Mouse (Mus musculus) cerebellum, adult 8-10 months (tissue): ENCODE results near the gene Fam234a.
"Not testable (repeated sequence)": the region's sequence is repeated elsewhere in the genome, so short reads cannot be mapped to it uniquely, and the experiment has no call there.

Experiments used
- DNase-seq: peaks from one replicate; pipeline ENCODE4 v3.0.0; 2022

Fam234a gene

DNA sequence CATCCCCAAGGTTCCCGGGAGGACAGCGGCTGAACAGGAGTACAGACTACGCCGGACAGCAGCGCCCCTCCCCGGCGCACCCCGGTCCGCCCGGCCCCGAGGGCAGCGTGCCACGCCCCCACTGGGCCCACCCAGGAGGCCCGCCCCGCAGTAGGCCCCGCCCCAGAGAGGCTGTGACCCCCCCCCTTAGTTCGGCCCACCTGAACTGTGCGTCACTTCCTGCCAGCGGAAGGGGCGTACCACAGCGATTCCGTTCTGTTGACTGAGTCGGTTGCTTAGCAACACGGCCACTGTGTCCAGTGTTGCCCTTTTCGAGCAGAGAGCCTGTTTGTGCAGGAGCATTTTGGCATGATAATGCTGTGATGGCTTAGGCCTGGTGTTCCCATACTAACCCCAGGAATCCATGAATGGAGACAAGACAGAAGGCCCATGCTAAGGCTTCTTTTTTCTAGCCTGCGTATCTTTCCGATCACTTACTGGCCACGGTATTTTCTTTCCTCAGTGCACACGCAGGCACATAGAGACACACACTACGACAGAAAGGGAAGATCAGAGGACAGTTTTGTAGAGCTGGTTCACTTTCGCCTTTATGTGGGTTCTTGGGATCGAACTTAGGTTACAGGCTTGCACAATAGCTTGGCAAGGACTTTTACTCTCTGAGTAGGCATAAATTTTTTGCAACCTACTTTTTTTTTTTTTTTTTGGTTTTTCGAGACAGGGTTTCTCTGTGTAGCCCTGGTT is at the start of gene Fam234a:
TSS of gene Fam234a (minus strand) at position 142 of the 741 bp plus-strand sequence.
- peak; percentile 89 for DNase-seq

DNA sequence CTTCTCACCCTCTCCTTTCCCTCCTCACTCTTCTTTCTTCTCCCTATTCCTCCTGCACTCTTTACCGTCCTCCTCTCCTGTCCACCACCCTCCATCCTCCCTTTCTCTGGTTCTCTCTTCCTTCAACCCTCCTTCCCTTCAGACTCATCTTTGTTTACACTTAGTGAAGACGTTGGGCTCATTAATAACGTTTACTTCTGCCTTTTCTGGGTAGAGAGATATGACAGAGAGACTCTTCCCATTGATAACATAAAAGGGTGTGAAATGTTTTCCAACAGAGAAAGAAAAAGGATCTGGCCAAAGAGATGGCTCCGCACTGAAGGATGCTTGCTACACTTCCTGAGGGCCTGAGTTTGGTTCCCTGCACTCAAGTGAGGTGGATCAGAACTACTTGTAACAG is 45.4 kb upstream of the Fam234a start:
- DNase-seq: no peak

DNA sequence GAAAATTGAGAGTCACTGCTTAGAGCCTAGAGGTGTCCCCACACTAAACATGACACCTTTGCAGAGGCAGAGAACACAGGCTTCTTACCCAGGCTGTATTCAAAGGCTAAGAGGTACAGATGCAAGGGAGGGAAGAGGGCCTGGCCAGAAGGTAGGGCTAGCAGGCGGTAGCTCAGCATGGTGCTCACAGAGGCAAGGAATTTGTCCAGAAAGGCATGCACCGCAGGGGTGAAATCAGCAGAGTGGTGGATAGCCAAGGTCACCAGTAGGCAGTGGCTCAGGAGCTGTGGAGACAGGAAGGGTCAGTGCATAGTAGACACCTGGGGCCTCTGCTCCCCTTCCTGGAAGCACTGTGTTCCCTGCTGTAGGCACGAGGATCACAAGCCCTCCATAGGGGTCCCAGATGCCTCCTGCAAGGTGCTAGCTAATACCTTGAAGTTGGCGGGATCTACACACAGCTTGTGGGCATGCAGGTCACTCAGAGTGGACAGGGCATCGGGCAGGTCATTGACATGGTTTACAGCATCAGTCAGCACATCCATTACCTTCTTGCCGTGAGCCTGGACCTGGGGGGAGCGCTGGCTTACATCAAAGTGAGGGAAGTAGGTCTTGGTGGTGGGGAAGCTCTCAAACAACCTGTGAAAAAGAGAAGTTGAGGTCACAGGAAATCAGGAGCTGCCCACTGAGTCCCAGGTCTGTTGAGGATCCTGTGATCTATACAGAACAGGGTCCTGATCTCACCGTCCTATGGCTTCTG is 42.3 kb upstream of the Fam234a start:
- DNase-seq: no peak

DNA sequence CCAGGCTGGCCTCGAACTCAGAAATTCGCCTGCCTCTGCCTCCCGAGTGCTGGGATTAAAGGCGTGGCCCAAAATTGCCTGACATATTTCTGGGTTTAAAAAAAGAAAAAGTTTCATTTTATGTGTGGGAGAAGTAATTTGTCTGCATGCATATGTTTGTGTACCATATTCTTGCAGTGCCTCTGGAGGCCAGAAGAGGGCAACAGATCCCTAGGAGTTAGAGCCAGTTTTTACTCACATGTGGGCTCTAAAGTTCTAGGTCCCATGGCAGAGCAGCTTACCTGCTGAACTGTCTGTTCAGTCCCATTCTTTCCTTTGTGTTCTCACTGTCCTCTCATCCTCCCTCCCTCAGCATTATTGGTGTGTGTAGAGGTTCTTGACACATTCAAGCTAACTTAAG is 32.7 kb upstream of the Fam234a start:
- no peak for DNase-seq

DNA sequence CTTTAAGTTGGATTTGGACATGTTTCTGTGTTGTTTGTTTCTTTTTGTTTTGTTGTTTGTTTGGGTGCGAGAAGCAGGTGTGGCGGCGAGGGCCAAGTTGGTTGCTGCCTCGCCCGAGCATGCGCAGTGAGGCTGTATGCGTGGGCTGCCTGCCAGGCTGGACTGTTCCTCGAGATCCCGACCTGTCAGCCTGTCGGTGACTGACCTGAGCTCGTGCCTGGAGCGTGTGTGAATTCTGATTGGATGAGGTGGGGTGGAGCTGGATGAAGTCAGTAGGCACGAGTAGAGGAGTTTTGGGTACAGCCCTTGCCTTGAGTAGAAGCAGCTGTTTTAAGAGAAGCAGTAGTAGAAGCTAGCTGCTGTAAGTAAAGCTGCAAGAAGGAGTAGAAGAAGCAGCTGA is 31.9 kb upstream of the Fam234a start:
- no peak for DNase-seq

- DNase-seq: no peak
These were observed 28.5 kb upstream of the Fam234a start for GRCm38 (mm10) chr17:26272586-26272985.

GRCm38 (mm10) chr17:26269577-26269976 is 25.5 kb upstream of the Fam234a start:
- not testable (repeated sequence) for DNase-seq

DNA sequence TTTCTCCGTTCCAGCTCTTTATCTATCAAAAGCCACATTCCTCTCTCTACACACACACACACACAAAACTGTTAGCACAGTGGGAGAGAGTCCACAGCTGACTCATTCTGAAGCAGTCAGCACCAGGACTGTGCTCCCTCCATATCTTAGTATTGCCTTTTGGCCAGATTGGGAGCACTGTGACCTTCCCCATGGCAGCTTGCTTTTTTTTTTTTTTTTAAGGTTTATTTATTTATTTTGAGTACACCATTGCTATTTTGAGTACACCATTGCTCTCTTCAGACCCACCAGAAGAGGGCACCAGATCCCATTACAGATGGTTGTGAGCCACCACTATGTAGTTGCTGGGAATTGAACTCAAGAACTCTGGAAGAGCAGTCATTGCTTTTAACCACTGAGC is 24.8 kb upstream of the Fam234a start:
- no peak for DNase-seq

DNA sequence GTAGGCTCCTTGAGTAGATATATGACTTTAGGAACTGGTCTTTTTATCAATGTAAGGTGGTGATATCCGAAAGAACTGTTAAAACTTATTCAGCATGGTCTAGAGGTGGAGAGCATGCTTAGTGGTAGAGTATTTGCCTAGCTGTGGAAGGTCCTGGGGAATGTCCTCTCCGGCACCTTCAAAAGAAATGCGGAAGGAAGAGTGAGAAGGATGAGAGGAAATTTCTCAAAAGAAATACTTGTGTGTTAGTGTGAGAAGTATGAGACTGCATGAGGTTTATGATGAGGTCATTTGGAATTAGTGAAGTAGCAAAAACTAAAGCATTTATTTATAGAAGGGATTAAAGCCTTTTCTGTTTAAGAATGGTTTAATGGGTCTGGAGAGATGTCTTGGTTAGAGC is 18.3 kb upstream of the Fam234a start:
- DNase-seq: no peak

DNA sequence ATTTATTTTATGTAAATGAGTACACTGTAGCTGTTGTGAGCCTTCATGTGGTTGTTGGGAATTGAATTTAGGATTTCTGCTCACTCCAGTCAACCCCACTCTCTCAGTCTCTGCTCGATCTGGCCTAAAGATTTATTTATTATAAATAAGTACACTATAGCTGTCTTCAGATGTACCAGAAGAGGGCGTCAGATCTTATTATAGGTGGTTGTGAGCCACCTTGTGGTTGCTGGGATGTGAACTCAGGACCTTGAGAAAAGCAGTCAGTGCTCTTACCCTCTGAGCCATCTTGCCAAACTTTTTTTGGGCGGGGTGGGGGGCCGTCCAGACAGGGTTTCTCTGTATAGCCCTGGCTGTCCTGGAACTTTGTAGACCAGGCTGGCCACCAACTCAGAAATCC is 17.8 kb upstream of the Fam234a start:
- no peak for DNase-seq

- DNase-seq: no peak
These were observed 11.3 kb upstream of the Fam234a start for GRCm38 (mm10) chr17:26255313-26255712.

GRCm38 (mm10) chr17:26253399-26253798 is 9.4 kb upstream of the Fam234a start:
- no peak for DNase-seq

DNA sequence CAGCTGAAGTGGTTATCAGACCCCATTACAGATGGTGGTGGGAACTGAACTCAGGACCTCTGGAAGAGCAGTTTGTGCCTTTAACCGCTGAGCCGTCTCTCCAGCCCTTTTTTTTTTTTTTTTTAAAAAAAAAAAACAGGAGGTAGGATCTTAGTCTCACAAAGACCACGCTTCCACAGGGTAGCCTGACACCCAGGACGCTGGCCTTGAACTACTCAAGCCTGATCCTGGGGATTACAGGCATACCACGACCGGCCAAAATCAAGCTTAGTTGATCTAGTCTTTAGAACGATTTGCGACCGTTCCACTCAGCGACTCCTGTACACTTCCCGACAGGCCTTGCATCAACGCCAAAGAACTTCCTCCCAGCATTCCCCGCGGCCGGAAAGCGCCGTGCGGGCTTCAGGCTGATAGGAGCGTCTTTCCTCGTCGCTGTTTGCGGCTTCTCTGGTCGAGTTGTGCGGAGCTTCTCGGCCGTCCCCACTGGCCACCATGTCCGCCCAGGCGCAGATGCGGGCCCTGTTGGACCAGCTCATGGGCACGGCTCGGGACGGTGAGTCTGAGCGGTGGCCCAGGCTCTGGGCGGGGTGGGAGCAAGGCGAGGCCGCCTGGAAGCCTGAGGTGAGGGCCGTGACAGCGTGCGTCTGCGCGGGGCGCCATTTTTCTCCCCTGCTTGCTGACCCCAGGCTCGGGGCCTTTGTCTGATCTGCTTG is 8.7 kb upstream of the Fam234a start, which contains the start of gene Luc7l:
TSS of gene Luc7l (plus strand) at position 358 of the 713 bp plus-strand sequence.
- DNase-seq: peak; percentile 93

- no peak for DNase-seq
These were observed 8.0 kb upstream of the Fam234a start for GRCm38 (mm10) chr17:26251886-26252538.

DNA sequence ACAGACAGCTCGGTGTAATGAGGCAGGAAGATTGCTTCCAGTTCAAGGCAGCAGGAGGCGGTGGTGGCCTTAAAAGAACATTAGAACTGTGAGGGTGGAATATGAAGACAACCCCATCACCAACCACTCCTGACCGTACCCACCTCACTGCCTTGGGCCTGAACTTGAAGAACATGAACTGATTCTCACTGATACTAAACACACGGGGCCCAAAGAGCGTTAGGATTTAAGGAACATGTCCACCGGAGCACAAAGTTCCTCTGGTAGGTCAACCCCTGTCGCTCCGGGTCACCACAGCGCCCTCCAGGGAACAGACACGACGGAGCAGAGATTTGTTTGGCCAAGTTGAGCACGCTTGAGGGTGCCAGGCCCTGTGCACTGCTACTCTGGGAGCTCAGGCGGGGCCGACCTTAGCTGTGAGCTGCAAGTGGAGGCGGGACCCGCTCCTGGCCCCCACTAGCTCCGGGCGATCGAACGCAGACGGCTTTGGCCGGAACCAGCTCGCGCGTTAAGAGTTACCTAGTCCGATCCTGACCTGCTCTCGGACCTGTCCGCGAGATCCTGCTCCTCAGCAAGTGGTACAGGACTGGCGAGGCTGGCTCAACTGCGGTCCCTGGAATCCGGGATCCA is 456 bp downstream of the Fam234a start:
- no peak for DNase-seq

DNA sequence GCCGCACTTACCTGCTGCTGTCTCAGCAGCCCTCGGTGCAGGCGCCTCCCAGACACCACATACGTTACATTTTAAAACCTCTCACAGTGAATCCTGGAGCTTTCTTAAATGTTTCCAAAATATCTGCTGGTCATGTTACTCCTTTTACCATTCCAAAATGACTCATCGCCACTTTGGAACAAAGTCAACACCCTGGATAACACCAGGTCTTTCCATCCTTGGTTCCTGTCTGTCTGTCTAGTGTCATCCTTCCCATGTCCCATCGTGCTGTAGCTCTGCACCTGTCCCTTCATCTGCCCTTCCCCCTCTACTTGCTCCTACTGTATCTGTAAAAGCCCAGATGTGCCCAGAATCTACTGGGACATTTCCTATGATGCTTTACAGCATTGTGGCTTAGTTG is 3.1 kb downstream of the Fam234a start:
- DNase-seq: no peak

- no peak for DNase-seq
These were observed 3.8 kb downstream of the Fam234a start for GRCm38 (mm10) chr17:26240120-26240790.

DNA sequence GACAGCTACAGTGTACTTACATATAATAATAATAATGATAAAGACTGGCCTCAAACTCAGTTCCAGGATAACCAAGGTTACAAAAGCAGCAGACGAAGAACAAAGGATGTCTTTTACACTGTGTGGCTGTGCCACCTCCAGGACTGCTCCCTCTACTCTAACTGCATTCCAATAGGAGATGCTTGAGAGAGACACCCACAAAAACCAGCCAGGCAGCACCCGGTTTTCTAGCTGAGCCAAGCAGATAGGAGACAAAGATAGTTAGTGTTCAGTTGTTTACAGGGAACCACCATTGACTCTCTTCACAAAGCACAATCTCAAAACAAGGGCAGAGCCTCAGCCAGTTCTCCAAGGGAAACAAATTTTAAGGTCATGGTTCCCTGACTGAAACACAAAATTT is 4.5 kb downstream of the Fam234a start:
- no peak for DNase-seq

- DNase-seq: no peak
These were observed 6.4 kb downstream of the Fam234a start for GRCm38 (mm10) chr17:26237667-26238066.

- DNase-seq: no peak
These were observed 8.8 kb downstream of the Fam234a start for GRCm38 (mm10) chr17:26235077-26235815.

GRCm38 (mm10) chr17:26234386-26234785 is 9.7 kb downstream of the Fam234a start:
- DNase-seq: no peak
